Mouse (Mus musculus) kidney, embryonic 15.5 days (tissue): Measurements from ENCODE around the gene Sri. TPM values are rescaled to one million over a fixed set of nuclear protein-coding genes. Genes with fewer than 3 reads are reported as not detected.

Experiments
- ATAC-seq: fragments of 200-750 bp; cut with Nextera tagmentation; replicated peaks from 2 replicates; pipeline ENCODE4 v1.8.0; 2017; ENCODE audit warnings: moderate TSS enrichment; ENCODE audit not compliant: low FRiP score
- H3K27ac ChIP-seq: fragments of 300-500 bp; sonication (generic); 2 replicates; pipeline ENCODE4 v1.5.1; 2015; ENCODE audit warnings: mild to moderate bottlenecking, inconsistent platforms
- H3K27me3 ChIP-seq: fragments of 300-500 bp; sonication (generic); 2 replicates; pipeline ENCODE4 v1.6.1; 2015; ENCODE audit warnings: inconsistent platforms
- H3K36me3 ChIP-seq: fragments of 300-500 bp; sonication (generic); 2 replicates; pipeline ENCODE4 v1.6.1; 2015; ENCODE audit warnings: inconsistent platforms
- H3K4me1 ChIP-seq: fragments of 300-500 bp; sonication (generic); 2 replicates; pipeline ENCODE4 v1.6.1; 2015; ENCODE audit warnings: inconsistent platforms
- H3K4me2 ChIP-seq: fragments of 300-500 bp; sonication (generic); 2 replicates; pipeline ENCODE4 v1.6.1; 2015; ENCODE audit warnings: moderate library complexity, mild to moderate bottlenecking, inconsistent platforms
- H3K4me3 ChIP-seq: fragments of 300-500 bp; sonication (generic); replicated peaks from 2 replicates; pipeline ENCODE4 v1.5.1; 2015; ENCODE audit warnings: mild to moderate bottlenecking, inconsistent platforms
- H3K9ac ChIP-seq: fragments of 300-500 bp; sonication (generic); 2 replicates; pipeline ENCODE4 v1.6.1; 2015; ENCODE audit warnings: mild to moderate bottlenecking, inconsistent platforms
- H3K9me3 ChIP-seq: fragments of 300-500 bp; sonication (generic); replicated peaks from 2 replicates; pipeline ENCODE4 v1.6.1; 2016; ENCODE audit warnings: inconsistent platforms
- WGBS: fragments of 180-500 bp; shearing (Covaris S2); methylation state at CpG from one replicate; pipeline ENCODE4 v1.1.7; 2015; ENCODE audit warnings: mixed read lengths; 5-methylcytosine and 5-hydroxymethylcytosine counted together
- polyA plus RNA-seq: library from polyadenylated mRNA; unstranded; fragments of >200 nt; fragmentation: Nextera tagmentation; extraction: Ambion mirVana; gene quantifications from 2 replicates; pipeline ENCODE4 v1.2.1, GENCODE M21; 2015

The Sri gene
- polyA plus RNA-seq, 1 experiment from 2014 or later: 307 TPM

DNA sequence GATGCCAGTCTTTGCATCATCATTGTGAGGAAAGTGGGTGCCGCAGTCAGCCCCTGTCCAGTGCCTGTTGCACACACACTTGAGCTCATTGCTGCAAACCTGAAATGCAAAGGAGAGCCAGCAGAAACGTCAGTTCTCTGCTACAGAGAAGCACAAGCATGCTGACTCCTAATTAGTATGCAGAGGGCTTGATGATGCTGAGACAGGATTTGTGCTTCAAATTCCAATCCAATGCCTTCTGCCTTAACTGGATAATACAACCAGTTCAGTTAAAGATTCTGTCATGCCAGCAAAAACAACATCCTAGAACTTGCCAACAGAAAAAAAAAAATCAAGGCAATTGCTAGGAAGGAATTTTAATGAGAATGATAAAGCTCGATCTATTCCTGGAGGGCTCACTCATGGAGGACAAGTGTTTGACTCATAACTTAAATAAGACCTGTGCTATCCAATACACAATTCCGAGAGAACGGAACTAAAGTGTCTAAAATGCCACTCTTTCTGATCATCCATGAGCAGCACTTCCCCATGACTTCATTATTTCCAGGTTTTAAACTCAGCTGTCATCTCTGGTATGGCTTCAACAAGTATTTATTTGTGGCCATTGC is 70.8 kb downstream of the Sri start:
- no peak overlapping the region for H3K4me3 ChIP-seq
- ATAC-seq: no peak
- WGBS: 82% methylated on average over 5 of the region's 5 CpGs

More for the DNA sequence above, 70.8 kb downstream of the Sri start:
- H3K4me1 ChIP-seq: no peaks in the 10 kb centered on the region
- H3K27me3 ChIP-seq: no peaks in the 10 kb centered on the region
- H3K27ac ChIP-seq: no peak overlapping the region
- H3K9me3 ChIP-seq: no peaks in the 10 kb centered on the region
- no peak overlapping the region for H3K4me2 ChIP-seq
- H3K36me3 ChIP-seq: no peaks in the 10 kb centered on the region
- H3K9ac ChIP-seq: no peak overlapping the region

Other genes with a start within 250 kb of the Sri start
- gene Steap4, start 85.6 kb upstream of the Sri start, polyA plus RNA-seq: 3.3 and 5.2 TPM in 2 replicates